Comparison of ENCODE assay signal across 12 mouse cellular contexts in genomic region chr6:143425182-143425829, GRCm38 (mm10).
DNase-seq lines count a peak whose midpoint lies in the region; ATAC-seq and TF ChIP-seq lines count a peak whose summit lies in the region.
"Had no signal": no experiment of that assay in that cellular context is flagged by ENCODE, and none has a peak within 500 bp of the region (broad histone marks: within the 10 kb centered on the region; RNA-seq: fewer than 3 reads in every experiment).

No protein-coding gene starts in this region.

- TF ChIP-seq POLR2A in small intestine, adult 2 months (IDR thresholded peaks at IDR 0.05; ENCODE audit: low read depth, low read length): no peak

- WGBS in liver, postnatal 0 days (ENCODE audit: insufficient replicate concordance): 48% methylated on average over 17 of the region's 17 CpGs
- 57% methylated on average over 17 of the region's 17 CpGs for WGBS in limb, embryonic 10.5 days
- WGBS in small intestine, adult 2 months: 5% methylated on average over 17 of the region's 17 CpGs

- no peak for TF ChIP-seq CTCF in liver, postnatal 0 days (IDR thresholded peaks at IDR 0.05; ENCODE audit: low read depth)
- no peak for TF ChIP-seq CTCF in small intestine, adult 2 months (IDR thresholded peaks at IDR 0.05; ENCODE audit: extremely low read depth, insufficient read length, insufficient replicate concordance, low read depth, low read length)

- H3K27ac ChIP-seq in liver, postnatal 0 days (ENCODE audit: low read depth): no peak overlapping the region
- peak overlapping the region; percentile 51; the same call in 1 of the 2 replicates for H3K27ac ChIP-seq in limb, embryonic 10.5 days
- no peak overlapping the region for H3K27ac ChIP-seq in small intestine, adult 2 months (ENCODE audit: insufficient read depth, low read depth, low read length)
- H3K27ac ChIP-seq: forebrain, embryonic 13.5 days had no signal

- no peak overlapping the region for H3K9ac ChIP-seq in liver, postnatal 0 days (replicated peaks)
- H3K9ac ChIP-seq: forebrain, embryonic 13.5 days had no signal

- no peaks in the 10 kb centered on the region for H3K27me3 ChIP-seq in liver, postnatal 0 days (ENCODE audit: insufficient read depth, low read length)
- H3K27me3 ChIP-seq in limb, embryonic 10.5 days (ENCODE audit: low read depth, poor library complexity, severe bottlenecking): no peaks in the 10 kb centered on the region
- no peaks in the 10 kb centered on the region for H3K27me3 ChIP-seq in small intestine, adult 2 months (ENCODE audit: control insufficient read depth, insufficient read depth, low read length)
- H3K27me3 ChIP-seq: forebrain, embryonic 13.5 days had no signal

- no peak overlapping the region for H3K4me3 ChIP-seq in liver, postnatal 0 days (ENCODE audit: low read depth, low read length)
- no peak overlapping the region for H3K4me3 ChIP-seq in limb, embryonic 10.5 days
- H3K4me3 ChIP-seq in small intestine, adult 2 months (ENCODE audit: low read depth, low read length): peak overlapping the region; percentile 16; the same call in 1 of the 2 replicates
- H3K4me3 ChIP-seq: forebrain, embryonic 13.5 days had no signal

- ATAC-seq in liver, postnatal 0 days: no peak
- ATAC-seq: forebrain, embryonic 13.5 days had no signal

- no peaks in the 10 kb centered on the region for H3K36me3 ChIP-seq in liver, postnatal 0 days (replicated peaks; ENCODE audit: insufficient read depth, low read length)
- no peaks in the 10 kb centered on the region for H3K36me3 ChIP-seq in limb, embryonic 10.5 days
- H3K36me3 ChIP-seq in small intestine, adult 2 months (ENCODE audit: control insufficient read depth, insufficient read depth, low read length): no peaks in the 10 kb centered on the region

- peak overlapping the region; percentile 19 for H3K4me2 ChIP-seq in liver, postnatal 0 days (ENCODE audit: low read depth, low read length)
- H3K4me2 ChIP-seq: forebrain, embryonic 13.5 days had no signal

- no peaks in the 10 kb centered on the region for H3K4me1 ChIP-seq in liver, postnatal 0 days (ENCODE audit: insufficient read depth)
- peaks cover 11% of the 10 kb centered on the region for H3K4me1 ChIP-seq in limb, embryonic 10.5 days
- peaks cover 6% of the 10 kb centered on the region; the same call in 1 of the 2 replicates for H3K4me1 ChIP-seq in small intestine, adult 2 months (ENCODE audit: control insufficient read depth, insufficient read depth, insufficient read length, low read length)
- H3K4me1 ChIP-seq: forebrain, embryonic 13.5 days had no signal

- DNase-seq in embryo, embryonic 10.5 days (ENCODE audit: low spot score): peak; percentile 27
- no peak for DNase-seq in embryo, embryonic 9.5 days (ENCODE audit: extremely low spot score)
- DNase-seq in liver, postnatal 0 days: no peak
- no peak for DNase-seq in liver
- DNase-seq in limb, embryonic 10.5 days (ENCODE audit: low spot score): no peak
- no peak for DNase-seq in adrenal gland, postnatal 14 days
- no peak for DNase-seq in kidney, postnatal 4 days
- DNase-seq: cerebellum, postnatal 36 days; kidney, postnatal 10 days; left cerebral cortex, postnatal 4 days had no signal

- H3K9me3 ChIP-seq in liver, postnatal 0 days (ENCODE audit: low read length): no peaks in the 10 kb centered on the region
- H3K9me3 ChIP-seq in limb, embryonic 10.5 days (replicated peaks): no peaks in the 10 kb centered on the region
- H3K9me3 ChIP-seq: forebrain, embryonic 13.5 days had no signal

- no peak for TF ChIP-seq EP300 in liver, postnatal 0 days (IDR thresholded peaks at IDR 0.05; ENCODE audit: low read depth)
